Mouse (Mus musculus) gastrocnemius, postnatal 25 days (tissue): ENCODE measurements around the gene Grasp. TPM values are rescaled to one million over a fixed set of nuclear protein-coding genes. Genes with fewer than 3 reads are reported as not detected.

Source experiments
- DNase-seq: peaks from one replicate; pipeline ENCODE4 v3.0.0; 2022
- microRNA-seq, 2 experiments: library from miRNA; unstranded; fragments of <30 nt; microRNA quantifications; one replicate each; pipeline ENCODE4 v1.2.0; 2021; ENCODE audit warnings: borderline replicate concordance in 2 of 2
- total RNA-seq, 2 experiments: library from RNA; stranded (reverse); gene quantifications; 1 replicate in 1 of 2; 2 replicates in 1 of 2; pipeline ENCODE4 v1.2.3; 2021

Gene Grasp
- total RNA-seq, 2 experiments from 2014 or later = 4.3 to 5.7 TPM

DNA sequence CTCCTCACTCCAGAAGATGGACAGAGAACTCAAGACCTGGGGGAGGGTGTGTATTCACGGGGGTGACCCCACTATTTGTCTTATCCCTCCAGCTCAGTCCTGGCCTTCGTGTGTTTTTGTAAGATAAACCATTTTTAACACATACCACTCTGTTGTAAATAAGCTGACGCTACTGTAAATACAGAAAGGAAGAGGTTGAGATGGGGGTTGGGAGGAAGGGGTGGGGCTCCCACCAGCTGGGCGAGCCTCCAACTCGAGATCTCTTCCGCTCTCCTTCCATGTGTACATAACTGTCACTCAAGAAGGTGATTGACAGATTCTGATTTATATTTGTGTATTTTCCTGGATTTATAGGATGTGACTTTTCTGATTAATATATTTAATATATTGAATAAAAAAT, 50.4 kb downstream of the Grasp start:
- DNase-seq = no peak

DNA sequence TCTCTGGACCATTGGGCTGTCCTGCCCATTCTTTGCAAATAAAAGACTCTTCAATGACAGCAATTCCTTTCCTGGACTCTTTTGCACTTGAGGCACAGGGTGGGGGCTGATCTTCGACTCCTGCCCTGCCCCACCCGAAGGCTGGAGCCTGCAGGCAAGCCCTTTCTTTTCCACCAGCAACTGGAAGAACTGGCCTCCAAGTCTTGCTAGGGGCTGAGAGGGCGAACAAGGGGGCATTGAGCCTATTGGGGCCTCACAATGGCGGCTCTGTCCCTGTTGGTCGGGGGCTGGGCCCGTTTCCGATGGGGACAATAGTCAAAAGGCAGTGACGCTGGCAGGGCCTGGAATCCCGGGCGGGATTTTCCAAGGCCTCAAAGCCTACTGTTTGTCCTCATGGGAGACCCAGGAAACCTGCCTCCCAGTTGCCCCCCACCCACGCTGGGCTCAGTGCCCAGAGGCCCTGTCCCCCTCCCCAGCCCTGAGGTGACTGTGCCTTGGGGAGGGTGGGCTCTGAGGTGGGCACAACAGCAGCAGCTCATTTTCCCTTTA, 53.4 kb downstream of the Grasp start:
- no peak for DNase-seq

DNA sequence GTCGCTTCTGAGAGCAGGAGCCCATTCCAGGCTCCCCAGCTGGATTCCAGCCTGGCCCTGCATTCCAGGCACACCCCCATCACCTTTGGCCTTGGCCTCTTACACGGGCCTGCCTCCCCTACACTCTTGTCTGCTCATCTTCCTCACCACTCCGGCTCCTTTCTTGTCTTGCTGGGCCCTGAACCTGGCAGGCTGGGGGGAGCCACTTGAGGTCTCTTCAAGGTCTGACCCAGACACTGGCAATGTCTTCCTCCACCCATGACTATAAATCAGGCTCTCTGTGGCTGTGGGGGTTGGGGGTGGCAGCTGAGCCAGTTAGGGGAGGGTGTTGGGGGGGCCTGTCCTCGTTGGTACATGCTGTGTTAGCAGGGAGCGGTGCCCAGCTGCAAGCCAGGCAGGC, 54.6 kb downstream of the Grasp start:
- DNase-seq = peak; percentile 75

DNA sequence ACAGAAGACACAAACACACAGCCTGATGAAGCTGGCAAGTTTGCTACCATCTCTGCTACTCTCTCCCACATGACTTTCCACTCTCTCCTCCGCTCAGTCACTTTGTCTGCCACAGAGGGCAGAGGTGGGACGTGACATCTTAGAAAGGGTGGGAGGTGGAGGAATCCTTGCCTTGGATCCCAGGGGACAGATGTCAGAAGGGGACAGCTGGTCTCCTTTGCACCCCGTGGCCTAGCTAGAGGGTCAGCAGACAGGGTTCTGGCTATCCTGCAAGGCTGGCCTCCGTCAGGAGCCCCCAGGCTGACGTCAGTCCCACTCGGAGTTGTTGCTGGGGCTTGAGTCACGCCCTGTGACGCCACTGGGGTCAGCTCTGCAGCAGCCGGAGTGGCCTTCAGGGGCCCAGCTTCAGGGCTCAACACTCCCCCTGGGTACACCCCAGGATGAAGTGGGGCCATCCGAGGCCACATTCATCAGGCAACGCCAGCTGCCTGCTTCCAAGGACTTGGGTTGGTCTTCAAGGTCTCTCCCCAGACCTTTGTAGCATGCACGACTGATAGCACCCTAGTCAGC, 55.5 kb downstream of the Grasp start:
- peak; percentile 51 for DNase-seq

Small RNA genes lying within 50 kb of the gene (microRNA-seq; reads per million reads assigned to microRNA genes)
- 0 to 0.79 reads per million in 2 experiments for gene Mir6962

Other genes with a start within 250 kb of the Grasp start
- gene Gm47841, start 176.8 kb upstream of the Grasp start, total RNA-seq = not detected
- 1 to 10 TPM in 1 of 2 experiments, under 1 TPM in 1; 0.59 to 1.1 TPM for gene Fignl2, start 145.6 kb upstream of the Grasp start, total RNA-seq
- not detected for gene Ankrd33, start 108.4 kb upstream of the Grasp start, total RNA-seq
- 10 to 100 TPM; 10.7 to 13.0 TPM for gene Acvrl1, start 95.7 kb upstream of the Grasp start, total RNA-seq
- 10 to 100 TPM; 23.0 to 34.4 TPM for gene Acvr1b, start 50.1 kb upstream of the Grasp start, total RNA-seq
- gene Nr4a1, start 30.1 kb downstream of the Grasp start, total RNA-seq = 10 to 100 TPM; 52.2 to 90.7 TPM
- gene Atg101, start 60.1 kb downstream of the Grasp start, total RNA-seq = 10 to 100 TPM; 22.3 to 31.3 TPM
- under 1 TPM; 0.31 to 0.32 TPM for gene 6030408B16Rik, start 69.0 kb downstream of the Grasp start, total RNA-seq
- 1 to 10 TPM; 1.6 to 1.9 TPM for gene Krt80, start 146.0 kb downstream of the Grasp start, total RNA-seq
- gene Krt7, start 186.9 kb downstream of the Grasp start, total RNA-seq = not detected
- not detected for gene Krt87, start 214.6 kb downstream of the Grasp start, total RNA-seq
- gene Krt88, start 223.6 kb downstream of the Grasp start, total RNA-seq = not detected
- not detected for gene Krt81, start 239.6 kb downstream of the Grasp start, total RNA-seq
- not detected for gene Krt86, start 249.3 kb downstream of the Grasp start, total RNA-seq